Mouse (Mus musculus) erythroblast, embryonic 14.5 days (primary cell): ENCODE measurements around the gene Pgm1. TPM values are rescaled to one million over a fixed set of nuclear protein-coding genes. Genes with fewer than 3 reads are reported as not detected.

ENCODE experiments used
- H3K27me3 ChIP-seq: 2 replicates; pipeline ENCODE4 v1.6.1; 2012; ENCODE audit warnings: inconsistent platforms; ENCODE audit not compliant: control insufficient read depth
- H3K36me3 ChIP-seq: 2 replicates; pipeline ENCODE4 v1.6.1; 2012; ENCODE audit warnings: mild to moderate bottlenecking, inconsistent platforms; ENCODE audit not compliant: control insufficient read depth
- H3K4me1 ChIP-seq: 2 replicates; pipeline ENCODE4 v1.6.1; 2012; ENCODE audit warnings: inconsistent platforms; ENCODE audit not compliant: control insufficient read depth
- H3K4me3 ChIP-seq: replicated peaks from 2 replicates; pipeline ENCODE3; 2012; ENCODE audit warnings: moderate library complexity, mild to moderate bottlenecking, inconsistent platforms
- H3K9me3 ChIP-seq: 2 replicates; pipeline ENCODE4 v1.6.1; 2012; ENCODE audit warnings: low read length, inconsistent platforms, mixed read lengths; ENCODE audit not compliant: control insufficient read depth
- GATA1 ChIP-seq: IDR thresholded peaks from 2 replicates; pipeline ENCODE4 v1.6.1; 2012; ENCODE audit warnings: low read length, inconsistent platforms, mixed read lengths
- TAL1 ChIP-seq: IDR thresholded peaks from 3 replicates; pipeline ENCODE4 v1.6.1; 2012; ENCODE audit warnings: low read length, inconsistent platforms, mixed read lengths
- polyA plus RNA-seq: library from polyadenylated mRNA; stranded (reverse); fragments of >175 nt; gene quantifications from 2 replicates; pipeline ENCODE4 v1.2.3, GENCODE M21; 2012

Gene Pgm1
- polyA plus RNA-seq, 1 experiment, result 0.05 TPM

GRCm38 (mm10) chr4:100000971-100001370, 71.8 kb downstream of the Pgm1 start:
- Histone ChIP-seq H3K4me1 (no peaks in the 10 kb centered on the region), H3K9me3 (no peaks in the 10 kb centered on the region), H3K36me3 (no peaks in the 10 kb centered on the region), H3K27me3 (no peaks in the 10 kb centered on the region), H3K4me3 (no peak overlapping the region)
- no peak for TF ChIP-seq GATA1
- no peak for TF ChIP-seq TAL1

GRCm38 (mm10) chr4:100001806-100002205, 72.6 kb downstream of the Pgm1 start:
- H3K4me1 ChIP-seq, result no peaks in the 10 kb centered on the region
- H3K9me3 ChIP-seq, result no peaks in the 10 kb centered on the region
- no peak overlapping the region for H3K4me3 ChIP-seq
- TF ChIP-seq GATA1 (no peak), TAL1 (no peak)
- H3K36me3 ChIP-seq, result no peaks in the 10 kb centered on the region
- no peaks in the 10 kb centered on the region for H3K27me3 ChIP-seq

DNA sequence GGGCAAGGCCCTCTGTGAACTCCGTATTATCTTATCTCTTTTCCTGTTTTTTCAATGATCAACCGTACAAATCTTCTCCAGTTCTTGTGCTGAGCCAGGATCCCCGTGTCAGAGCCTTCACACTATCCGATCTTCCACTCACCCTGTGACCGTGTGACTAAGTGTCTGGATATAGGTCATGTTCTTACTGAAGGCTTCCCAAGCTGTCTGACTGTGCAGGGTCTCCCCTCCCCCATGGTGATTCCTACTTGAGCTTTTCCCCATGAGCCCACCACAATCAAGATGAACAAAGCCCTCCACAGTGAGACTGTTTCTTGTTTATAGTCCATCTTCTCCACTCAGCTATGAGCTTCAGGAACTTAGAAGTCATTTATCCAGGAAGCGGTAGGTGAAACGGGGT, 78.5 kb downstream of the Pgm1 start:
- H3K36me3 ChIP-seq, result no peaks in the 10 kb centered on the region

DNA sequence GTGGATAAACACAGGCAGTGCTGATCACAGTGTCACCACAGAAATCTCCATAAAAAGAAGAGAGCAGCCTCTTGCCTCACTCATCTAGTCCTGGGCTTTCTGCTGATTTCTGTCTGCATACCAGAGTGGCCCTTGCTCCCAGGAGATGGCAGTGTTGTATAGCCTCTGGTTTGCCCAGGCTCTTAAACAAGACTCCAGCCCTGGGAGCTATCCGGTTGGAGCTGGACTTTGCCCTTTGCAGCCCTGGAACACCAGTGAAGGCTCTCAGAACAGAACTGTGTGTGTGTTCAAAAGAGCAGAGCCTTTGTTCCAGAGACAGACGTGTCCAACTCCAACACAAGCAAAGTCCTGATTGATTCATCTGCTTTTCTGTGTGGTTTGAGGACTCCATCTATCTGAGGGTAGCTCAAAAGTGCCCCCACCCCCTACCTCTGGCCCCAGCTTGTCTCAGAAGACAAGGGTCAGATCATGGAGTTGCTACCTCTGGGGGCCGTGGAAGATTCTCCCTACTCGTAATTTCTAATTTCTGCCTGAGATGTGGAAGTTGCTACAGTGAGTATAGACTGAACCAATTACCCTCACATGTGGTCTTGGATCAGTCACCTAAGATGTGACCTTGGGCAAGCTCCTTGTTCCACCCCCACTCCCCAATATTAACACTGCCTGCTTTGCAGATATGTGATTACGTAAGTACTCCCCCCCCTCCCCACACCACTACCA, 79.3 kb downstream of the Pgm1 start:
- no peaks in the 10 kb centered on the region for H3K9me3 ChIP-seq
- H3K36me3 ChIP-seq, result no peaks in the 10 kb centered on the region
- TF ChIP-seq GATA1 (no peak), TAL1 (no peak)
- no peak overlapping the region for H3K4me3 ChIP-seq
- no peaks in the 10 kb centered on the region for H3K27me3 ChIP-seq
- no peaks in the 10 kb centered on the region for H3K4me1 ChIP-seq

More for the DNA sequence above, 78.5 kb downstream of the Pgm1 start:
- Histone ChIP-seq H3K4me3 (no peak overlapping the region), H3K4me1 (no peaks in the 10 kb centered on the region), H3K9me3 (no peaks in the 10 kb centered on the region), H3K27me3 (no peaks in the 10 kb centered on the region)
- TF ChIP-seq GATA1, result no peak
- TF ChIP-seq TAL1, result no peak

DNA sequence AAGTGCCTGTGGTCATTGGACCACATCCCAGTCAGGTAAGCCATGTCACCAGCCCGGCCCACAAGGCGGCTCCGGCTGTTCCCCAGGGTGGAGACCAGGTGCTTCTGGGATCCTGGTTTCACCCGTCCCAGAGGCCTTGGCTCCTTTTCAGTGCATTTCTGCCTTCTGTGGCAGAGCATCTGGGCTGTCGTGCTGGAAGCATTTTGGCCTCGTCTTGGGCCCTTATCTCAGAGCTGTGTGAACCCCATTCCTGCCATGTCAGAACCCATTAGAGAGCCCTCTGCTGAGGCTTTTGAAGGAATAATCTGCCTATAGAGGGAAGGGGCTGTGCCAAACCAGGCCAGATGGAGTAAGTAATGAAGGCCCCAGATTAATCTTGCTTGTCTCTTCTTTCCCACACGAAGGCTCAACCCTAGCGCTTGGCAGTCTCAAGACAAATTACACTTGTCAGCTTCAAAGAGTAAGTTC, 80.0 kb downstream of the Pgm1 start:
- Histone ChIP-seq H3K27me3 (no peaks in the 10 kb centered on the region), H3K4me3 (no peak overlapping the region), H3K4me1 (no peaks in the 10 kb centered on the region), H3K36me3 (no peaks in the 10 kb centered on the region), H3K9me3 (no peaks in the 10 kb centered on the region)
- TF ChIP-seq GATA1 (no peak), TAL1 (no peak)

- no peak for TF ChIP-seq TAL1
- TF ChIP-seq GATA1, result no peak
- Histone ChIP-seq H3K4me3 (no peak overlapping the region), H3K9me3 (no peaks in the 10 kb centered on the region), H3K36me3 (no peaks in the 10 kb centered on the region), H3K4me1 (no peaks in the 10 kb centered on the region), H3K27me3 (no peaks in the 10 kb centered on the region)
Measured at GRCm38 (mm10) chr4:100010916-100011315, 81.7 kb downstream of the Pgm1 start.

DNA sequence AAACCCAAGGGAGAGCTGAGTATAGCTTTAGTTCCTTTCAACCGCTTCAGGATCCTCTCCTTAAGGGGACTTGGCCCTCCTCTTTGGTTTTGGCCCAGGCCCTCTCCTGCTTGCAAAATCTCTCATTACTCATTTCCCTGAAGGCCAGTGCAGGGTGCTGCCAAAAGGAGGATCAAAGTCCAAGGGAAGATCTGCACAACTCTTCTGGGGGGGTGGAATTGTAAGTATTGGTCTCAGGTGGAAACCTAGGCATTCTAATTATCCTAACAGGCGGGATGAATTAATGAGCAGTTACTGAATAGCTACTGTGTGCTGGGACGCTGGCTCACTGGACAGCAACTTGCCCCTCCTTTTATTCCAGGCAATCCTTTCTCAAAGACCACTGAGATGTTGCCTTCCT, 82.3 kb downstream of the Pgm1 start:
- no peak for TF ChIP-seq GATA1
- no peak for TF ChIP-seq TAL1
- no peaks in the 10 kb centered on the region for H3K27me3 ChIP-seq
- H3K4me1 ChIP-seq, result no peaks in the 10 kb centered on the region
- no peaks in the 10 kb centered on the region for H3K9me3 ChIP-seq
- H3K36me3 ChIP-seq, result no peaks in the 10 kb centered on the region
- no peak overlapping the region for H3K4me3 ChIP-seq

GRCm38 (mm10) chr4:100012361-100013035, 83.3 kb downstream of the Pgm1 start:
- Histone ChIP-seq H3K4me3 (no peak overlapping the region), H3K4me1 (no peaks in the 10 kb centered on the region), H3K9me3 (no peaks in the 10 kb centered on the region), H3K36me3 (no peaks in the 10 kb centered on the region), H3K27me3 (no peaks in the 10 kb centered on the region)
- TF ChIP-seq GATA1 (no peak), TAL1 (no peak)

DNA sequence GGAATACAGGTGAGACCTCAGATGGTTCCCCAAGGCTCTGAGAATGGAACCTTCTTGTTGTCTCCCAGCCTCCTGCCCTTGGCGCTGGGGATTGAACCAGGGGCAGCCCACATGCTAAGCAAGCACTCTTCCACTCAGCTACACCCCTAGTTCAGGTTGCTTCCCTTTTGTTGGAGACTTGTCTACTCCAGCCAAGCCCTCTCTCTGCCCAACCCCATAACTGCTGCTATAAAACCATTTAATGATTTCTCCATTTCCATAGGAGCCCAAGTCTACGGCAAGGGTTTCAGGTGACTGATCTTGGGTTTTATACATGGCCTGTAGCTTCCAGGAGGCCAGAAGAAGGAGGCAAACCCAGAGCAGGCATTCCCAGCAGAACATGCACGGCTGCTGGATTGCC, 98.6 kb downstream of the Pgm1 start:
- H3K27me3 ChIP-seq, result no peaks in the 10 kb centered on the region
- H3K36me3 ChIP-seq, result no peaks in the 10 kb centered on the region
- no peaks in the 10 kb centered on the region for H3K4me1 ChIP-seq
- H3K4me3 ChIP-seq, result no peak overlapping the region
- H3K9me3 ChIP-seq, result no peaks in the 10 kb centered on the region
- no peak for TF ChIP-seq GATA1
- no peak for TF ChIP-seq TAL1

DNA sequence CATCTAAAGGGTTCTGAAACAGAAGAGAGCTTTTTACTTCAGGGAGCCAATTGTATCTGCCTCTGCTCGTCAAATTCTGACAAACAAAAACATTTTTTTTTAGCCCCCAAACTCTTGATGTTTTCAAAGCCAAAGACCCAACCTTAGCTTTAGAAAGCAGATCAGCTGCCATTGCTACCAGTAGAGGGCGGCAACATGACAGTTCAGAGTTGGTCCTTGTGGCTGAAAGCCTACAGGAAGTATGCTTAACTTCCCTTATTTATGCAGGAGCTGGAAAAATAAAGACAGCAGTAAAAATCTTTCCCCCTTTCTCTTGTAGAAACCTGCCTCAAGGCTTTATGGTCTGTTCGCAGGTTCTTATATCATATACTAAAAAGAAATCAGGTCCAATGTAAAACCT, 99.4 kb downstream of the Pgm1 start:
- no peaks in the 10 kb centered on the region for H3K36me3 ChIP-seq
- no peaks in the 10 kb centered on the region for H3K4me1 ChIP-seq
- no peaks in the 10 kb centered on the region for H3K27me3 ChIP-seq
- H3K4me3 ChIP-seq, result no peak overlapping the region
- no peak for TF ChIP-seq GATA1
- no peak for TF ChIP-seq TAL1
- no peaks in the 10 kb centered on the region for H3K9me3 ChIP-seq
